Mouse (Mus musculus) urinary bladder, postnatal 14 days (tissue): ENCODE data around the gene Golph3.
A peak's percentile ranks its signal among the peaks of the same experiment; 100 is the strongest.

Experiments
- DNase-seq: peaks from one replicate; pipeline ENCODE4 v3.0.0; 2021; ENCODE audit warnings: low spot score

Golph3 gene

GRCm38 (mm10) chr15:12318451-12318850 lies 2.8 kb upstream of the Golph3 start:
- no peak for DNase-seq

GRCm38 (mm10) chr15:12319889-12320288 lies 1.4 kb upstream of the Golph3 start:
- no peak for DNase-seq

GRCm38 (mm10) chr15:12320441-12321090 lies 684 bp upstream of the Golph3 start:
- DNase-seq = no peak

DNA sequence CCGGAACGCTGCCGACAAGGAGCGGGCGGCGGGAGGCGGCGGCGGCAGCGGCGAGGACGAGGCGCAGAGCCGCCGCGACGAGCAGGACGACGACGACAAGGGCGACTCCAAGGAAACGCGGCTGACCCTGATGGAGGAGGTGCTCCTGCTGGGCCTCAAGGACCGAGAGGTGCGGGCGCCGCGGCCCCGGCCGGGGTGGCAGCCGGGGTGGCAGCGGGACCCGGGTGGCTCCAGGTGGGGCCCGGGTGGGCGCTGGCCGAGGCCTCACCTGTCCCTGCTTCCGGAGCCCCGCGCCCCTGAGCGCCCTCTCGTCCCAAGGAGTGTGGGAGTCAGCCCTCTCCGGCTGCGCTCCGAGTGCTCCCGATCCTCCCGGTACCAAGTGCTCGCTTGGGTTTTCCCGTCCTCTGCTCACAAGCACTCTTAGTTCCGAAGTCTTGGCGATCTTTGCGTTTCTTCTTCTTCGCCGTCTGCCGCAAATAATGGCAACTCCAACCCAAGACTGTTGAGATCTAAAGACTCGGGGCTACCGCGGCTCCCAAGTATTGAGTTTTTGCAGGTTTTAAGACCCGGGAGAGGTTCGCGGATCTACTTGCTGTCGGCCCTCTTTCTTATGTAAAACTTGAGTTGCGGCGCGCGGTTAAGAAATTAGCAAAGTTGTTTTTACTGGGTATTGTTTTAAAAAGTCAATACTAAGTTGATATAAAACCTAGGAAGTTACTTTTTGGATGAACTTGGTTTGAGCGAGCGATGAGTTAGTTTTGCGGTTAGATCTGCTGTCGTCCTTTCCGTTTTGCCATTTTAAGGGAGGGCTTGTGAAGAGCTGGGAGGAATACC lies 755 bp downstream of the Golph3 start, which contains the start of gene 1810049J17Rik:
Gene 1810049J17Rik, minus strand, starts transcription at position 112 of the 834 bp plus-strand sequence.
- DNase-seq = peak; percentile 34

- no peak for DNase-seq
These were observed 1.6 kb downstream of the Golph3 start for GRCm38 (mm10) chr15:12322676-12323402.

- DNase-seq = no peak
These were observed 3.1 kb downstream of the Golph3 start for GRCm38 (mm10) chr15:12324326-12324725.

DNA sequence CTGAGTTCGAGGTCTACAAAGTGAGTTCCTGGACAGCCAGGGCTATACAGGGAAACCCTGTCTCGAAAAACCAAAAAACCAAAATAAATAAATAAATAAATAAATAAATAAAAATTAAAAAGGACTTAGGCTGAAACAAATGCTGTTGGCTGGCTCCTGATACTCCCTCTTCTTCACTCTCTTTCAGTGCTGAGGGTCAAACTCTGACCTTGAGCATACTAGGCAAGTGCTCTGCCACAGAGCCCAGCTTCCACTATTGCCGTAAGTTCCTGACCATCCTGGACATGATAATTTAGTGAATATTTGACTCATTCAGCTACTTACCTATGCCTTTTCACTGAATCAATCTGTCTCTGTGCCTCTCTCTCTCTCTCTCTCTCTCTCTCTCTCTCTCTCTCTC lies 9.1 kb downstream of the Golph3 start:
- DNase-seq = no peak

GRCm38 (mm10) chr15:12330892-12331291 lies 9.6 kb downstream of the Golph3 start:
- no peak for DNase-seq

DNA sequence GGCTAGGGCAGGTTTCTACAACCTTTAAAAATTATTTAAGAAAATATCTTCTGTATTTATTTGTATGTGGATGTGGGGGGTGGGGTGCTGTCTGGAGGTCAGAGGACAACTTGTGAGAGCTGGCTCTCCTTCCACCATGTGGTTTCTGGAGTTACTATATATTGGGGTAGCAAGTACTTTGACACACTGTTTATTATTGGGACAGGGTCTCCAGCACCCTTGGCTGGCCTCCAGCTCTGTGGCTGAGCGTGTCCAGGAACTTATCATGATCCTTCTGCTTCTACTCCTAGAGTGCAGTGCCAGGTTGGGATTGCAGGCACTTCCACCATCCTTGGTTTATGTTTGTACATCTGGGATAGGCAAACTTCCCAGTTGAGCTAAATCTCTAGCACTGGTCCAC lies 10.1 kb downstream of the Golph3 start:
- no peak for DNase-seq

GRCm38 (mm10) chr15:12334381-12334780 lies 13.1 kb downstream of the Golph3 start:
- no peak for DNase-seq

- no peak for DNase-seq
These were observed 16.0 kb downstream of the Golph3 start for GRCm38 (mm10) chr15:12337030-12337778.

DNA sequence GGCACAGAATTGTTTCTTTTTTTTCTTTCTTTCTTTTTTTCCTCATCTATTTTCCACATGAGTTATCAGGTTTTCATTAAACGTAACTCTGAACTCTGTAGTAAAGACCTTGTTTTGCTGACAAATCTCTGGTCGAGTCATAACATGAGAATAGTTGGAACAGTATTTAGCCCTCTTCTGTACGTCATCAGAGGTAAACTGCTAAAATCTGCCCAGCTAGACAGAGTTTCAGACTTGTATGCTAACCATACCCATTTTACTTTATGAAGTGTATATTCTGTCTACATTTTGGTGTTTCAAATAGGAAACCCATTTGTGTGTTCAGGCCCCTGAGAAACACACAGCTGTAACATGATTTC lies 16.5 kb downstream of the Golph3 start:
- DNase-seq = no peak

- no peak for DNase-seq
These were observed 19.5 kb downstream of the Golph3 start for GRCm38 (mm10) chr15:12340536-12341400.

DNA sequence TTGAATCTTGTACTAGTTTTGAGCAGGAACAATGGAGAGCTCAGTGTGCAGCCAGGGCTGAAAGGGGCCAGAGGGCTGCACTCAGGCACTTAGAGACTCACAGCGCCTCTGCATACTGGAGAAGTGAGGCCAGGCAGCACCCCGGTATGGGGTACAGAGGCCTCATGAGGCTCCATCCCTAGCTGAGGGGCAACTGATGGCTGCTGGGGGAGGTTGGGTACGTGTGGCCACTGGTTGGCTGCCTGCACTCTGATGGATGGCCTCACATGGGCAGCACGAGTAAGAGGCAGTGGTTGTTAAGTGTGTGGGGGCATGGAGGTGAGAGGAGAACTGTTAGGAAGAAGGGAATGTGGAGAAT lies 20.1 kb downstream of the Golph3 start:
- no peak for DNase-seq

GRCm38 (mm10) chr15:12346916-12347315 lies 25.7 kb downstream of the Golph3 start:
- DNase-seq = no peak

DNA sequence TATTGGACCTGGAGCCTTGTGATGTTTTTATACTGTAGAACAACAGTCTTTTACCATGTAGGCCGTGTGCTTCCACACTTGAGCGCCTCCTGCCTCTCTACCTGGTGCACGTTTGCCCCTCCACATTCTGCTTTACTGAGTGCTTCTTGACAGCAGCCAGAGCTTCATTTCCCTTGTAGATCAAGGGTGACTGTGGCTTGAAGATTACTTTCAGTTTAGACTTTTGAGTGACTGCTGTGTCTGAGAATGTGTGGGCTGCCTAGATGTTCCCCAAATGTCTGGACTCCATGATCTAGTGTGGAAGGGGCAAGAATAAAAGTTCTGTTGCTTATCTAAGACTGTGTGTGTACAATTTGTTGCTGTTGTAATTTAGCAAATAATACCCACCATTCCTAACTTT lies 27.7 kb downstream of the Golph3 start:
- DNase-seq = no peak

- DNase-seq = no peak
These were observed 28.6 kb downstream of the Golph3 start for GRCm38 (mm10) chr15:12349840-12350239.

DNA sequence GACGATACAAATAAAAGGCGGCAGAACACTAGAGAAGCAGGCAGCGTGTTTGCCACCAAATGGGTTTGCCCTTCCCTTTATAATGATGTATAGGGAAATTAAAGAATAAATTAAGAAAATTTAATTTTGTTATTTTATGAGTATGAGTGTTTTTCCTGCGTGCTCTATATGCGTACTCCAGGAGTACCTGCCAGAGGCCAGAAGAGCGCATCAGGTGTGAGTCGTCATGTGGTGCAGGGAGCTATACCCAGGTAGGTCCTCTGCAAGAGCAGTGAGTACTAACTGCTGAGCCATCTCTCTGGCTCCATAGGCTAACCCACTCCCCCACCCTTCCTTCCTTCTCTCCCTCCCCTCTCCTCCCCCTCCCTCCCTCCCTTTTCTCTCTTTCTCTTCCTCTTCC lies 30.2 kb downstream of the Golph3 start:
- no peak for DNase-seq

GRCm38 (mm10) chr15:12354281-12354810 lies 33.1 kb downstream of the Golph3 start:
- DNase-seq = no peak

DNA sequence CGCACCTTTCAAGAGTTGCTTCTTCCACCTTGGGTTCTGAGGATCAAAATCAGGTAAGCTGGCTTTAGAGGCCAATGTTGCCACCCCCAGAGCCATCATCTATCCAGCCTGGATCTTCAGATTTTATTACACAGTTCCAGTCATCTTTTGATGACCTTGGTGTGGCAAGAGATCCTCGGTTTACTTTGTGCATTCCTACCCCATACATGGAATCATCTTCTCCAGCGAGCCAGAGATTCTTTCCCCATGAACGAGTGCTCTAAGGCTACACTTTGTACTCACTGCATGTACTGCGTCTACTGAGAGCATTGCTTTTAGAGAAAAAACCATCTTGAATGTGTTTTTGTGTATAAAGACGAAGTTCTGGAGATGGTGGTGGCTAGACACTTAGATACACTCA lies 34.0 kb downstream of the Golph3 start:
- no peak for DNase-seq

GRCm38 (mm10) chr15:12355907-12356306 lies 34.7 kb downstream of the Golph3 start:
- DNase-seq = no peak
